Mouse (Mus musculus) lung, postnatal 0 days (tissue): ENCODE measurements around the gene G6pc2.

Source experiments
- CTCF ChIP-seq: IDR thresholded peaks from 2 replicates; pipeline ENCODE4 v1.5.1; 2016; ENCODE audit warnings: antibody characterized with exemption, mild to moderate bottlenecking
- EP300 ChIP-seq: IDR thresholded peaks from 2 replicates; pipeline ENCODE4 v1.6.1; 2016; ENCODE audit warnings: antibody characterized with exemption, mild to moderate bottlenecking, control low read depth

- TF ChIP-seq CTCF (no peak), EP300 (no peak)
These were observed 5.7 kb upstream of the G6pc2 start for GRCm38 (mm10) chr2:69205185-69205584.
